Mouse (Mus musculus) thymus, adult 2 months (tissue): ENCODE measurements around the gene Zc3h12c.

ENCODE experiments used
- CTCF ChIP-seq: fragments of 200-500 bp; IDR thresholded peaks from 2 replicates; pipeline ENCODE4 v1.5.1; 2012; ENCODE audit warnings: mild to moderate bottlenecking, control low read depth, low read length, moderate library complexity, borderline replicate concordance; ENCODE audit not compliant: control insufficient read depth, poor library complexity, insufficient read depth; ENCODE audit errors: extremely low read depth
- POLR2A ChIP-seq: fragments of 200-500 bp; IDR thresholded peaks from 2 replicates; pipeline ENCODE4 v1.6.1; 2012; ENCODE audit warnings: mild to moderate bottlenecking, low read length, control low read depth, moderate library complexity; ENCODE audit not compliant: control insufficient read depth, poor library complexity, insufficient read depth; ENCODE audit errors: extremely low read depth

DNA sequence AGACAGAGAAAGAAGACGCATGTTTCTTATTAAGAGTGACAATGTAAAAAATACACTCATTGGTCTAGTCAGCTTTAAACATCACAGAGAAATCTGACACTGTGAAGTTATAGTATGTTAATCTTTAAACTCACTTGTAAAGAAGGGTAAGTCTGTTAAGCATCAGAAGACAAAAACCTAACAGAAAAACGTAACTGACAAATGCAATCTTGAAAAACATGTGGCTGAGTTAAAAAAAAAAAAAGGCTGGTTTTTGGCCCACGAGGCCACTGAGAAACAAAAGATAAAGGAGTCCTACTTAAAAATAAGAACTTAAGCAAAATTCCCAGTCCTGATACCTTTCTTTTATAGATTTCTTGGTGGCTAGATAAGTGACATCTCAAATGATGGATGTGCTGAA, 57.6 kb downstream of the Zc3h12c start:
- TF ChIP-seq CTCF (no peak), POLR2A (no peak)
